Mouse (Mus musculus) E14TG2a.4 (cell line): Measurements from ENCODE around the gene Diras2.

Source experiments
- CTCF ChIP-seq: conservative IDR thresholded peaks from 2 replicates; pipeline ENCODE4 v1.5.1; 2014; ENCODE audit warnings: low read length
- NANOG ChIP-seq: IDR thresholded peaks from 2 replicates; pipeline ENCODE4 v1.6.1; 2014; ENCODE audit warnings: borderline replicate concordance, low read length, mixed read lengths
- POU5F1 ChIP-seq: IDR thresholded peaks from 2 replicates; pipeline ENCODE4 v1.6.1; 2014; ENCODE audit warnings: low read length, borderline replicate concordance

DNA sequence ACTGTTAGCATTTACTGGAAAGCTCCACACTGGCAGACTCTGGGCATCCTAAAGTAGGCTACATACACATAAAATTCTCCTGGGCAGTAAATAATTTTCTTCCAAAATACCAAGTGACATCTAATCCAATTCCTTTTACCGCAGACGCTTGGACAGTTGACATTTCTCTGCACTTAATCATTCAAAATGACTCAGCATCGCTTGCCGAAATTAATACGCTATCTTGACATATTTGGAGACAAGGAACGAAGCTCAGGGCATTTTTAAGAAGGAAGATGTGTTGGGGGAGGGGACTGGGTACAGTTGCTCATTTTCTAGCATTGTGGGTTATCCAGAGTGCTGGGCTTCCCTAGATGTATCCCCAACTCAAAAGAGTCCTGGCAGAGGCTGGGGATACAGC, 15.2 kb upstream of the Diras2 start:
- TF ChIP-seq CTCF, result no peak
- no peak for TF ChIP-seq NANOG
- TF ChIP-seq POU5F1, result no peak
